Mouse (Mus musculus) CD4-positive, CD25-positive, alpha-beta regulatory T cell, adult 2 months (primary cell): ENCODE measurements at regions not wholly inside any gene's neighbourhood (a gene's known extent, or its start where the extent isn't known, plus 50 kb on each side); places are given as distances from the start of the nearest gene placed in this dataset.

Experiments
- DNase-seq: peaks from one replicate; pipeline ENCODE4 v3.0.0-alpha.2; 2012; ENCODE audit warnings: low read depth, low spot score

DNA sequence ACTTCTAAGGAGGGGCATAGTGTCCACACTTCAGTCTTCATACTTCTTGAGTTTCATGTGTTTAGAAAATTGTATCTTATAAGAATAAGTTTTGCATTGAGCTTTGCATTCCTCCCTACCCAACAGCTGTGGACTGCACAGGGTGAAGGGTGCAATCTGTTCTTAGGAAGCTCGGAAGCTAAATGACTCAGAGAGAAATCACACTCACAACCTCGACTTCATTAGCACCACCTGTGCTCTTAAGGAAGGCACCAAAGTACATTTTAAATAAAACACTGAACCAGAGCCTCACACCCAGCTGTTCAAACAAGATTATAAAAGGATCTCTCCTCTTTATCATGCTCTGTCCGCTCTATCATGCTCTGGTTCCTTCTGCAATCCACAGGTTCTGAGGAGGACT lies 110.1 kb upstream of the Actbl2 start:
- DNase-seq: no peak

DNA sequence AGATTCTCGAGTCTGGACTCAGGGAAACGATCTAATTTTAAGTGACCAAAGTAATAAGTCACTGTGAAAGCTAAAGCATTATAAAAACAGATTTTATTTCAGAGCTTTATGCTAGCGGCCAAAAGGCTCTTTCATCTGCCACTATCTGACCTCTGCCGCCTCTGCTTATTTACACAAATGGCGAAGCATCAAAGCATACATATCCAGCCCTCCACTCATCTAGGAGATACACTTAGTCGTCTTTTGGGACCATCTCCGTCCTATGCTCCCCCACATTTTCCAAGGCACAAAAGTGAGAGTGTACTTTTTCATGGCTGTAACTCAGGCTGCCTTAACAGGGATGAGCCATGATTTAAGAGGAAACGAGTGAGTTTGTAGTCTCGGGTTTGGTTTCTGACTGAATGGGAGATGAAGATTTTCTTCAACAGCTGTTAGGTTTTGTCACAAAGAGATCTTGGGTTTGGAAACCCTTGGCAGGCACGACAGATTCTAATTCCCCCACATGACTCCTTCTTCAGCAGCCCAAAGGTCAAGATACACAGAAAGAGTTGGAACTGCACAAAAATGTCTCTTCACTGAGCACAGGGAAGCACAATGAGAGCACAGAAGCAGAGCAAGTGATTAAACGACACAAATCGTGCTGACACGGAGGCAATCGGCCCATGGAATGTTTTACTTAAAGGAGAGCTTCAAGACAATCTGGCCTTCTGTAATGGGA lies 96.7 kb upstream of the Actbl2 start:
- DNase-seq: no peak

DNA sequence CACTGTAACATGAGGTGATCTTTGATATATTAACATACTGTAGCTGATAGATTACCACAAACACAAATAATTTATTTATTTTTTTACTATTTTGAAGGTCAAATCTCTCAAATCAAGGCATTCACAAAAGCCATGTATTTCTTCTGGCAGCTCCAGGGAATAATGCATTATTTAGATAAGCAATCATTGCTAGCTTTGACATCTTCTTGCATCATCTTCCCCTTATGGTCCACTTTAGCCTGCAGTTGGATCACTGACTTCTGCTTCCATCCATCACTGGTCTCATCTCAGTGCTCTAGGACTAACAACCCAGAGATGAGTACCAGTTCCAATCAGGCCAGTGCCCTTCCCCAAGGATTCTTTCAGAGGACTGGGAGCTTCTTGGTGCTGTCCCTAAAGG lies 95.3 kb upstream of the Actbl2 start:
- no peak for DNase-seq

DNA sequence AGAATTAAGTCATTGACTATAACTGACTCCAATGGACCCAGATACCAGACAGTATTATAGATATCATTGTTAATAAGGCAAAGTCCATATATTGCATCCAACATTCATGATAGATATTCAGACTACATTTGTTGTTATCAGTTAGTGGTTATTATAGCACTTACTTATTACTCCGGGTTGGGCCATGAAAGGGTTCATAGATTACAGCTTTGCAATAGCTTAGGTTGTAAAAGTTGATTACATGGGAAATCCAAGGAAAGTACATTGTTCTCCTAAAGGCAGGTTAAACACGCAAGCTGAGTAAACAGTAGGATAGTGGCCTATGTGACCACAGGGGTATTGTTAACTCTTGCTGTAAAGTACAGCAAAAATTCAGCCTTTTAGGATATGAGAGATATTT lies 89.3 kb upstream of the Actbl2 start:
- DNase-seq: no peak

DNA sequence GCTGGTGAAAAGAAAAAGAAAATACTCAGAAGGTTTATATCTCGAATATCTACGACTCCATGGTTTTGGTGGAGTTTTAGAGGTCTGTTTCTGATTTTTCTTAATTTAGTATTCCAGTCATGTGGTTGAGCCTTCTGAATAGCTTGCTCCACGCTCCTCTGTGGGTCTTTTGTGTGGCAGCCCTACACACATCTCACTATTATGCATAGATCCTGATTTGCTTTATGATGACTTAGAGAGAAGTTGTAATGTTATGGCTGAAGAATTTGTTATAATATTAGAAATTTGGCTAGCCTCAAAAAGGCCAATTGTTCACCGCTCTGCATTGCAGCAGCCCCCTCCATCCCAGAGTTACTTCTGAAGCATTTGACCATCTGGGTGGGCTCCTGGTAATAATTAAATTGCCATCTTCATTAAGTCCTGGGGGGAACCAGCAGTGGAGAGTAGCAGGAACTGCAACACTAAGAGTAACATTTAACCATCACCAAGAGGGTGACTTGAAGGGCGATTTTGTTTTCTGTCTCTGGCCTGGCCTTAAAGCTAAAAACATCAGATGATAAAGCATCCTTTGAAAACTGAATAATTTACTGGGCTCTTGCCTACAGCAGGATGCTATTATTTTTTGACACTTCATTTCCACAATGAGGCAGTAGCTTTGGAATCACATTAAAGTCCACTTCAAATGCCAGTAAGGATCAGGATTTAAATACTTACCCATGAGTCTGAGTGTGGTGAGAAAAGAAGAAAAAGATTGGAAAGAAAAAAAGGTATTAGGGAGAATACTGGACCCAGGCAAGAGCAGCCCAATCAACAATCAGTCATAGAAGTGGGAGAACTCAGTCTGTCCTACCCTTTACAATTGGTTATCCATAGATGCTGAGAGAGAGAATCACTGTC lies 84.3 kb upstream of the Actbl2 start:
- DNase-seq: no peak

DNA sequence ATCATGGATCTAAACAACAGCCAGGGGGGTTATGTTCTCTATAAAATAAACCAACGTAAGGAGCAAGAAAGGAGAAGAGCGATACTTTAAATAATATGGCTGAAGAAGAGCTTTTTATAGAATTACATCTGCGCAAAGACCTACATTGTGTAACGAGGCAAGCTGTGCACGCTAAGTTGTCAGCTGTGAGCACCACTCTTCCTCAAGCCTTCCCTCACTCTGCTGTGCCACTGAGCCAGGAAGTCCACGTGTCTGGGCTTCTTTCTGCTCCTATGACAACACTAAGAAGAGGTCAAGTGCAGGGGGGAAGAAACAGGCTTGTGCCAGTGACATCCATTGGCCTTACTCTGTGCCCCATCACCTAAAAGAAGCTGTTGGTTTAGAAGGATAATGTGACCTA lies 75.6 kb upstream of the Actbl2 start:
- DNase-seq: no peak

DNA sequence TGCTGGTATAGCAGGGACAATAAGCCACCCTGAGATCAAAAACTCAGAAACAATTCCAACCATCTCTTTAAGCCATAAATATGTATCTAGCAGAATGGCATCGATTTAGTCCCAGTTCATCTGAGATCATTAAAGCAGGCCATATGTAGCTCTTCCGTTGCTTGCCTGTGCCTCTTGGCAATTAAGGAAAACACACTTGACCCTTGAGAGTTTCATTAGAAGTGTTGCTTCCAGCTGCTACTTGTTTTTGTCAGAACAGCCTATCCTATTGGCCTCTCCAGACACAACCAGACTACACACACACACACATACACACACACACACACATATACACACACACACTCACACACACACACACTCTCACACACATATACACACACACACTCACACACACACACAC lies 71.5 kb upstream of the Actbl2 start:
- no peak for DNase-seq

DNA sequence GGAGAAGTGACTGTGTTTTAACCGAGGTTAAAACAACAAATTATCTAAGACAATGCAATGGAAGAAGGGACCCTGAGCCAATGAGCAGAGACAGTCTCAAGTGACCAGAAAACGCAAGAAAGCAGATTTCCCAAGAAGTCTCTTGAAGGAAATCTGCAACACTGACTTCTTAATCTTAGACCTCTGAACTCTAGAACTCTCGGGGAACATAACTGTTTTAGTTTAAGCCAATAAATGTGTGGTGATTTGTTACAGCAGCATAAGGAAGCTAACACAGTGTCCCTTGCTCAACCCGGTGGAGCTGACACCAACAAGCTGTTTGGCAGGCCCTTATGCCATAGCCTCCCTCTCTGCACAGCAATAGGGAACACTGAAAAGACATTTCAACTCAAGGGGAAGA lies 69.0 kb upstream of the Actbl2 start:
- no peak for DNase-seq

DNA sequence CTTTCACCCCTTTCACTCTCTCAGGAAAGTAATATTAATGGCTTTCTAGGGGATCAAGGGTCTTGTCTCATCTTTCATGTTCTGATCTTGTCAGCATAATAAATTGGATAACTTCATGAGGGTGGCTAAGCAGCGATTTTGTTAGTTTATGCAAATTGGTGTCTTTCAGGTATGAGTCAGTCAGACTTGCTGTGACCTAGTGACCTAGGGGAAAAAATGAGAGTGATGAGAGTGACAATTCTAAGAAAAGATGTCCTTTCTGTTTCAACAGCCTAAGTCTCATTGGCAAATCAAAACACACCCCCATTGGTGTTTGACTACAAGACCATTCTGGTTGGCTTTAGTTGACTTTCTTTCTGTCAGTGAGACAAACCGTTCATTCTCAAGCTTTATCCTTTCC lies 68.0 kb upstream of the Actbl2 start:
- DNase-seq: no peak

DNA sequence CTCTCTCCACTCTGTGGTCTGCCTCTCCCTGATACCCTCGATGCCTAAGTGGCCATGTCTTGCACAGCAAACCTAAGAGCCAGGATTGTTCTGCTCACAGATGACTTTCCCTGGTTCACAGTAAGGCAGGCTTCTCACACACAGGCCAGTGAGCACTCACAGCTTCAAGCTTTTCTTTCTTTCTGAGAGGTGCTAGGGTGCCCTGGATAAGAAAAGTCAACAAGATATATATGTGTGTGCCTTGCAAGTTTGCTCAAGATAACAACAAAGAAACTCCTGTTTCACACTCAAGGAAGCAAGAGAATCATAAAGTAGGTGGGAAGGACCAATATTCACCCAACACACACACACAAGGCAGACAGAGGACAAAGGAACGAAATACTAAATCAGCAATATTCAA lies 60.9 kb upstream of the Actbl2 start:
- no peak for DNase-seq

DNA sequence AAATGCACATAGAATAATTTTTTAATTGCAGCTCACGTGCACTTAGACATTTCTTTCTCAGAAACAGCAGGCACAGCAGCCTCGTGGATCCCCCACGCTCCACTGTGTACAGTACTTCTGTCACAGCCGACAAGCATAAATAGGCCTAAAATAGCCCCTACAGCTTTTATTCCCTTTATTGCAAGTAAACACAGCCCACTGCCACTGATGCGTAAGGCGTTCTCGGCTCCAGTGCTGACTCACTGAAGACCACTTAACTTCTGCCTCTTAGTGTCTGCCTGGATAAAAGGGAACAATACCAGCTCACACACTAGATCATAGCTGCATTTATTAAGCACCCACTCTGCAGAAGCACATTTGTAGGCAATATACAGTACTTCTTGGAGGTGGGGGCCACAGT lies 60.5 kb upstream of the Actbl2 start:
- no peak for DNase-seq

DNA sequence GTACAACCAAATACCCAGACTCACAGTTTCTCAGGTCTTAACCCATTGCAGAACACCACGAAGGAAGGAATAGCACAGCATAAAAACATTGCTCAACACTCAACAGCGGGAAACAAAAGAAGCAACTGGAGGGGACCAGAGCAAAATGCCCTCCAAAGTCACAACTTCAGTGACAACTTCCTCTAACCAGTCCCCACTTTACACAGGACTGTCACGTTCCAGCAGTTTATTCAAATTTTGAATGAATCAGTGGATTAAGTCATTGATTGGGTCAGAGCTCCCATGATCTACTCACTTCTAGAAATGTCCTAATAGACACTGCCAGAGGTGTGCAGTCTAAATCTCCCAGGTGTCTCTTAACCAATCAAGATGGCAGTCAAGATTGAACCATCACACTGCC lies 53.3 kb upstream of the Actbl2 start:
- no peak for DNase-seq

DNA sequence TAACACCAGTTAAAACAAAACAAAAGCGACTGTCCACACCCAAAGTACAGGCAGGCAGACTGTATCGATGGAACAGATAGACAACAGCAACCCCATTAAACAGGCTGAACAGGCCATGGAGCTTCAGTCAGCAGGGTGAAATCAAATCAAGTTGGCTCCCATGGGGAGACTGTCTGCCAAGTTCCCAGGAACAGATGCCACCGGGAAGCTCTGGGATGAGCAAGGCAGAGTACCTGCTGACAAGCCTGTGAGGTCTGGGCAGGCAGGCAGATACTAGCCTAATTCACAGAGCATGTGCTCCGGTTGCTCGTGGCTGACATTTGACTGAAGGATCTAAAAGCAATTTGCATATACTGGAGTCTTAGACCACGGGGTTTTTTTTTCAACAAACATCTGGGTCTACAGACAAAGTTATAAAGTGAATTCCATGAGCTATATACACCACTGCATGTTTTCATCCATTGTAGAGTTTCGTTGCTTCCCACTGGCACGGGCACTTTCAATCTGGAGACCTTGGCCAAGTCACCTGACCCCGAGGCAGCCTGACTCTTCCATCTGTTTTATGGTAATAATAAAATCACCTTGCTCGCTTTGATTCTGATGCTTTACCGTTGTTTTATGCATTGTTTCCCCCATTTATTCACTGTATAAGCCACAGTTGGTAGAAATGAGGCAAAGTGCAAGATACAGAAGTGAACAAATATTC lies 50.1 kb upstream of the Actbl2 start:
- DNase-seq: no peak
